In the genomic region with DNA sequence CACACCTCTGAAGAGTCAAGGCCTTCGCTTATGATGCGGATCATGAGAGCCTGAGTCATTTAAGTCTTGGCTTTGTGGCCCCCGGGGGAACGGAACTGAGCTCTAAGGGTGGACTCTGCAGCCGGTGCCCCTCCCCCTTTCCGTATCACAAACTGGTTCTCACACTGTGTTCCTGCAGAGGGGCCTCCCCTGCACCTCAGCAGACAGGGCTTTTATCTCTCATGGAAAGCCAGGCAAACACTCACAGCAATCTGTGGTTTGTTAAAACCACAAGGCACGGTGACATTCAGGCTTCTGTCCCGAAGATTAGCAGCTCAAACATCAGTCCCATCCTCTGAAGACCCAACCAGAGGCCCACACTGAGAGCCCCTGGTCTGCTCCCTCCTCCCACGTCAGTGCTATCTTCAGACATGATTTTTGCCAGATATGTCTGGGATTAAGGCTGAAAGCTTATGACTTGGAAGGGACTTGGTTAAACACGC, we compare ENCODE assay signal across 8 mouse cellular contexts. TPM values are rescaled to one million over a fixed set of nuclear protein-coding genes. Genes with fewer than 3 reads are reported as not detected.
DNase-seq lines count a peak whose midpoint lies in the region; ATAC-seq and TF ChIP-seq lines count a peak whose summit lies in the region.

No protein-coding gene starts in this region.

- peaks cover 4% of the 10 kb centered on the region; the same call in 1 of the 2 replicates for H3K4me1 ChIP-seq in neural tube, embryonic 11.5 days (ENCODE audit: control insufficient read depth, insufficient read depth, low read length)
- peaks cover 48% of the 10 kb centered on the region for H3K4me1 ChIP-seq in embryonic facial prominence, embryonic 10.5 days
- H3K4me1 ChIP-seq in intestine, embryonic 14.5 days (replicated peaks; ENCODE audit: control insufficient read depth, insufficient read depth, low read length), result peaks cover 33% of the 10 kb centered on the region
- H3K4me1 ChIP-seq in lung, postnatal 0 days (ENCODE audit: insufficient read depth, low read depth, low read length), result peaks cover 24% of the 10 kb centered on the region
- H3K4me1 ChIP-seq in thymus, adult 2 months (replicated peaks; ENCODE audit: control insufficient read depth, insufficient read depth, low read length), result peaks cover 18% of the 10 kb centered on the region

- peak; percentile 41; the same call in 1 of the 2 replicates for TF ChIP-seq EP300 in lung, postnatal 0 days (IDR thresholded peaks at IDR 0.05)

- no peaks in the 10 kb centered on the region for H3K9me3 ChIP-seq in neural tube, embryonic 11.5 days (ENCODE audit: control insufficient read depth, low read length)
- no peaks in the 10 kb centered on the region for H3K9me3 ChIP-seq in embryonic facial prominence, embryonic 10.5 days
- no peaks in the 10 kb centered on the region for H3K9me3 ChIP-seq in intestine, embryonic 14.5 days (ENCODE audit: control insufficient read depth, low read length)
- H3K9me3 ChIP-seq in lung, postnatal 0 days (ENCODE audit: low read length), result no peaks in the 10 kb centered on the region

- no peak overlapping the region for H3K4me3 ChIP-seq in neural tube, embryonic 11.5 days (ENCODE audit: low read depth, low read length)
- no peak overlapping the region for H3K4me3 ChIP-seq in embryonic facial prominence, embryonic 10.5 days
- no peak overlapping the region for H3K4me3 ChIP-seq in intestine, embryonic 14.5 days (ENCODE audit: low read depth, low read length)
- H3K4me3 ChIP-seq in lung, postnatal 0 days (ENCODE audit: low read depth, low read length), result no peak overlapping the region
- H3K4me3 ChIP-seq in thymus, adult 2 months (ENCODE audit: control insufficient read depth, insufficient read depth, low read length), result no peak overlapping the region

- 0 out of 2 replicates have a peak overlapping the region, but pooled peaks have one; percentile 31 for H3K9ac ChIP-seq in neural tube, embryonic 11.5 days (ENCODE audit: low read length)
- H3K9ac ChIP-seq in intestine, embryonic 14.5 days (ENCODE audit: low read length), result no peak overlapping the region
- no peak overlapping the region for H3K9ac ChIP-seq in lung, postnatal 0 days (replicated peaks; ENCODE audit: low read depth)

- no peak for TF ChIP-seq POLR2A in thymus, adult 2 months (IDR thresholded peaks at IDR 0.05; ENCODE audit: control insufficient read depth, extremely low read depth, insufficient read depth, low read length, poor library complexity)

- no peak for DNase-seq in neural tube, embryonic 11.5 days (ENCODE audit: low spot score)
- no peak for DNase-seq in neural tube, embryonic 10.5 days (ENCODE audit: extremely low spot score, low spot score)
- DNase-seq in embryonic facial prominence, embryonic 10.5 days (ENCODE audit: low spot score), result no peak
- peak; percentile 58 for DNase-seq in intestine, embryonic 14.5 days (ENCODE audit: low spot score)
- peak; percentile 58 for DNase-seq in lung, postnatal 0 days (ENCODE audit: low spot score)
- peak; percentile 57 for DNase-seq in thymus, adult 2 months
- no peak for DNase-seq in adipocyte (ENCODE audit: low spot score)

- no peak overlapping the region for H3K27ac ChIP-seq in neural tube, embryonic 11.5 days (ENCODE audit: low read depth, low read length)
- H3K27ac ChIP-seq in embryonic facial prominence, embryonic 10.5 days (replicated peaks), result peak overlapping the region; percentile 71
- peak overlapping the region; percentile 28 for H3K27ac ChIP-seq in intestine, embryonic 14.5 days (ENCODE audit: low read depth)
- H3K27ac ChIP-seq in lung, postnatal 0 days (ENCODE audit: low read length), result peak overlapping the region; percentile 73
- H3K27ac ChIP-seq in thymus, adult 2 months (ENCODE audit: control insufficient read depth, insufficient read depth, low read length), result no peak overlapping the region

- TF ChIP-seq CTCF in lung, postnatal 0 days (IDR thresholded peaks at IDR 0.05), result no peak
- TF ChIP-seq CTCF in thymus, adult 2 months (IDR thresholded peaks at IDR 0.05; ENCODE audit: borderline replicate concordance, control insufficient read depth, extremely low read depth, insufficient read depth, low read length, poor library complexity), result no peak

- no peaks in the 10 kb centered on the region for H3K27me3 ChIP-seq in neural tube, embryonic 11.5 days (ENCODE audit: control insufficient read depth, insufficient read depth, low read length)
- H3K27me3 ChIP-seq in embryonic facial prominence, embryonic 10.5 days (replicated peaks; ENCODE audit: low read depth, poor library complexity, severe bottlenecking), result no peaks in the 10 kb centered on the region
- no peaks in the 10 kb centered on the region for H3K27me3 ChIP-seq in intestine, embryonic 14.5 days (replicated peaks; ENCODE audit: control insufficient read depth, insufficient read depth, low read length)
- H3K27me3 ChIP-seq in lung, postnatal 0 days (replicated peaks; ENCODE audit: insufficient read depth, low read length), result no peaks in the 10 kb centered on the region
- H3K27me3 ChIP-seq in thymus, adult 2 months (ENCODE audit: control insufficient read depth, insufficient read depth, low read length), result no peaks in the 10 kb centered on the region

- H3K36me3 ChIP-seq in neural tube, embryonic 11.5 days (ENCODE audit: control insufficient read depth, insufficient read depth, low read length), result no peaks in the 10 kb centered on the region
- H3K36me3 ChIP-seq in embryonic facial prominence, embryonic 10.5 days (replicated peaks), result no peaks in the 10 kb centered on the region
- no peaks in the 10 kb centered on the region for H3K36me3 ChIP-seq in intestine, embryonic 14.5 days (ENCODE audit: control insufficient read depth, insufficient read depth, low read length)
- H3K36me3 ChIP-seq in lung, postnatal 0 days (ENCODE audit: insufficient read depth, low read length), result no peaks in the 10 kb centered on the region
- no peaks in the 10 kb centered on the region for H3K36me3 ChIP-seq in thymus, adult 2 months (ENCODE audit: control insufficient read depth, insufficient read depth, low read length)

- ATAC-seq in neural tube, embryonic 11.5 days (ENCODE audit: insufficient read depth, low FRiP score, low TSS enrichment), result no peak
- peak; percentile 61; the same call in 1 of the 2 replicates for ATAC-seq in intestine, embryonic 14.5 days (replicated peaks; ENCODE audit: low FRiP score, low TSS enrichment, low read depth)
- no peak for ATAC-seq in lung, postnatal 0 days
- ATAC-seq in cerebellum, adult (ENCODE audit: insufficient number of reproducible peaks, low FRiP score, low TSS enrichment), result no peak

- 49% methylated on average over 10 of the region's 10 CpGs for WGBS in neural tube, embryonic 11.5 days
- 43% methylated on average over 10 of the region's 10 CpGs for WGBS in embryonic facial prominence, embryonic 10.5 days
- 16% methylated on average over 10 of the region's 10 CpGs for WGBS in intestine, embryonic 14.5 days
- WGBS in lung, postnatal 0 days, result 12% methylated on average over 10 of the region's 10 CpGs
- WGBS in thymus, adult 2 months, result 7% methylated on average over 10 of the region's 10 CpGs

- no peak overlapping the region for H3K4me2 ChIP-seq in neural tube, embryonic 11.5 days (ENCODE audit: low read depth)
- H3K4me2 ChIP-seq in intestine, embryonic 14.5 days (ENCODE audit: low read length), result peak overlapping the region; percentile 22
- no peak overlapping the region for H3K4me2 ChIP-seq in lung, postnatal 0 days (replicated peaks; ENCODE audit: low read depth, low read length)

RNA-seq across cellular contexts. Expression of gene Arhgap31, which starts 59.6 kb away (rescaled TPM):
- polyA plus RNA-seq in neural tube, embryonic 11.5 days (2014; fragmentation: Nextera tagmentation; extraction: Ambion mirVana), result 7.7 and 8.7 TPM in 2 replicates
- polyA plus RNA-seq in embryonic facial prominence, embryonic 10.5 days (2016; fragmentation: Nextera tagmentation; extraction: Ambion mirVana), result 9.6 and 12.0 TPM in 2 replicates
- polyA plus RNA-seq in intestine, embryonic 14.5 days (2014; fragmentation: Nextera tagmentation; extraction: Ambion mirVana), result 10.9 and 11.7 TPM in 2 replicates
- polyA plus RNA-seq in lung, postnatal 0 days (2015; fragmentation: Nextera tagmentation; extraction: Ambion mirVana), result 19.2 and 23.6 TPM in 2 replicates
- 10.2 and 11.4 TPM in 2 replicates for polyA plus RNA-seq in thymus, adult 2 months (2012; rRNA removed)

Comparison
In these comparisons a context has a peak if more than half of its experiments do, and no peak if none do; other contexts are left out.
1. DNase-seq: peak in intestine, embryonic 14.5 days (single experiment), lung, postnatal 0 days (single experiment) and thymus, adult 2 months (single experiment); none in neural tube, embryonic 11.5 days (single experiment), neural tube, embryonic 10.5 days (single experiment), embryonic facial prominence, embryonic 10.5 days (single experiment) and adipocyte (single experiment).
2. H3K27ac ChIP-seq: peak in embryonic facial prominence, embryonic 10.5 days (single experiment), intestine, embryonic 14.5 days (single experiment) and lung, postnatal 0 days (single experiment); none in neural tube, embryonic 11.5 days (single experiment) and thymus, adult 2 months (single experiment).